Mouse (Mus musculus): ENCODE data around the gene Dlgap1.

GRCm38 (mm10) chr17:70507759-70508158 is 538.9 kb downstream of the Dlgap1 start:
- TF ChIP-seq GATA1 (IDR thresholded peaks at IDR 0.05; ENCODE audit: borderline replicate concordance, low read length): no peak
- TF ChIP-seq FLI1 (IDR thresholded peaks at IDR 0.05; ENCODE audit: low read length): no peak
